Mouse (Mus musculus) induced T-regulatory cell, adult 2 months (primary cell): ENCODE measurements around the gene Fbxw9.
A peak's percentile ranks its signal among the peaks of the same experiment; 100 is the strongest.

Source experiments
- DNase-seq: peaks from one replicate; pipeline ENCODE4 v3.0.0-alpha.2; 2012; ENCODE audit warnings: low read depth

The Fbxw9 gene

GRCm38 (mm10) chr8:85059879-85060616 is at the start of gene Fbxw9:
TSS of gene Fbxw9 (plus strand) at chr8:85060055.
- peak; percentile 96 for DNase-seq

DNA sequence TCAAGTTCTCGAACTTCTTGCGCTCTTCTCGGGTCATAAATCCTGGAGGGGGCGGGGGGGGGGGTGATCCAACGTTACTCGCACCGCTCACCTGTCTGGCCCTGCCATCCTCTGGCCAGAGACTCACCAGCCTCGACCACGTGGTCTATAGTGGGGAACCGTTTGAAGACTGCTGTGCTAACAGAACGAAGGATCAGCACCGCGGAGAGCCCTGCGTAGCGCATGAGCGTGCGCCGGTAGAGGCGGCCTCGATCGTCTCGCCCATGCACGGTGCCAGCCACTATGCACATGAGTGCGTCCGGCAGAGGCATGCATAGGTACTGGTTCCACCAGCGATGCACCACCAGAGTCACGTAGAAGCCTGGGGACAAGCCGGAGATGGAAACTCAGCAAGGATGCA is 48.6 kb upstream of the Fbxw9 start:
- DNase-seq = no peak

- peak; percentile 89 for DNase-seq
Measured at GRCm38 (mm10) chr8:85013230-85013840, 46.5 kb upstream of the Fbxw9 start.

DNA sequence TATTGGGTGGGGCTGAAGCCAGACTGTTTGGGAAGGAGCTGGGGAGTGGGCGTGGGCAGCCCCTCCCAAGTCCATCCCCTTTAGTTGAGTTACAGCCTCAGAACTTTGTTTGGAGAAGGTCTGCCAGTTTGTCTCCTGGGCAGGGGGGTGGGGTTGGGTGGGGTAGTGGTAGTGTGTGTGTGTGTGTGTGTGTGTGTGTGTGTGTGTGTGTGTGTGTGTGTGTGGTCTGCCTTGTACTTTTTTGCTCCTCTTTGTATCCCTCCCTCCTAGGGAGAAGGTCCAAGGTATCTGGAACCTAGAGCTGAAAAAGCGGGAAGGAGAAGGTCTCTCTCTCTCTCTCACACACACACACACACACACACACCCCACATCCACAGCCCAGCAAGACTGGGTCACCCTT is 45.4 kb upstream of the Fbxw9 start, which contains the start of gene Best2:
TSS of gene Best2 (minus strand) at position 101 of the 400 bp plus-strand sequence.
- DNase-seq = no peak

DNA sequence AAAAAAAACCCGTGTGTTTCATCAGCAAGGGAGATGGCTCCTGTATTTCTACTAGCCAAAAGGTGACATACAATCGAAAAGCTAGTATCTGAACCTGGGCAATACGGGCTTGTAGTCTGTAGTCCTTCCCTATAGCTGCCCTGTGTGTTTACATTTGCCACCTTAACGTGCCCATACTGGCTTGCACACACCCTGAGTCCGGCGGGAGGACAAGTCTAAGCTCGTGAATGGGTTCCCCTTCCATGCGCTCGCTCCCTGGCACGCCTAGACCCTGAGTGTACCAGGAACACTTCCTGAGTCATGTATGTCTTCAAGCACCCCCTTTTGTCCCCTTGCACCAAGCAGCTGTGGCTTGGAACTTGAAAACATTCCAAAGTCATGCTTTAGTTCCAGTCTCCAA is 43.1 kb upstream of the Fbxw9 start:
- DNase-seq = no peak

DNA sequence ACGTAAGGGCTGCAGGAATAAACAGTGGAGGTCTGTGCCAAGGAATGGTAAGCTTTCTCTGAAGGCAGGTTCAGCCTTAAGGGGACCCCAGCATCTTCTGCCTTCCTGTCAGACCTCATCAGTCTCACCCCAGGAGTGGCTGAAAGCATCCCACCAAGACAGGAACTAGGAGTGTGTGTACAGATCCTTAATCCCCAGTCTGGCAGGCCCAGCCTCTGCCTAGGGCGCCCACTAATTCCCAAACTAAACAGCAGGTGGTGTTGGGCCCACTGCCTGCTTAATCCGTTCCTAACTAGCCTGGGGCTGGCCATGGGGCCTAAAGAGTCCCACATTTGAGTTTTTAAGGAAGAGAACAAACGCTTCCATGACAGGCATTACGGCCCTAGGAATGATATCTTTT is 42.6 kb upstream of the Fbxw9 start:
- no peak for DNase-seq

- DNase-seq = no peak
Measured at GRCm38 (mm10) chr8:85021514-85022055, 38.3 kb upstream of the Fbxw9 start.

- no peak for DNase-seq
Measured at GRCm38 (mm10) chr8:85023846-85024245, 36.0 kb upstream of the Fbxw9 start.

GRCm38 (mm10) chr8:85025098-85025932 is 34.5 kb upstream of the Fbxw9 start, which contains the start of gene Asna1:
TSS of gene Asna1 (minus strand) at chr8:85025281.
- peak; percentile 98 for DNase-seq

GRCm38 (mm10) chr8:85026670-85027515 is 33.0 kb upstream of the Fbxw9 start, which contains the start of gene Trir:
TSS of gene Trir (plus strand) at chr8:85026823.
- DNase-seq = peak; percentile 97

- DNase-seq = peak; percentile 53
Measured at GRCm38 (mm10) chr8:85027516-85027855, 32.4 kb upstream of the Fbxw9 start.

GRCm38 (mm10) chr8:85027922-85028321 is 31.9 kb upstream of the Fbxw9 start:
- DNase-seq = no peak

DNA sequence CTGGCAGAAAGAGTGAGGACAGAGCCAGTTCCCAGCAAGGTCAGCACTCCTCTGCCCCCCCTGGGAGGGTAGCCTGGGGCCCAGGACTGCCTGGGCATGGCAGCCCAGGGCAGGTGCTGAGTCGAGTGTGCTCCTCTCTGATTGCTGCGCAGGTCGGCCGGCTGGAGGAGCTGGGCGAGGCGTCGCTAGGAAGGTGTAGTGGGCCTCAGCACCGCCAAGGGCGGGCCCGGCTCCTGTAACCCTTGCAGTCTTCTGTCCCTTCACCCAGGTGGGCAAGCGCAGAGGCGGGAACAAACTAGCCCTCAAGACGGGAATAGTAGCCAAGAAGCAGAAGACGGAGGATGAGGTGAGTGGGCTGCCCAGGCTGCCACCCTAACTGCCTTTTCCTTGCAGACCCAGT is 30.6 kb upstream of the Fbxw9 start:
- DNase-seq = no peak

DNA sequence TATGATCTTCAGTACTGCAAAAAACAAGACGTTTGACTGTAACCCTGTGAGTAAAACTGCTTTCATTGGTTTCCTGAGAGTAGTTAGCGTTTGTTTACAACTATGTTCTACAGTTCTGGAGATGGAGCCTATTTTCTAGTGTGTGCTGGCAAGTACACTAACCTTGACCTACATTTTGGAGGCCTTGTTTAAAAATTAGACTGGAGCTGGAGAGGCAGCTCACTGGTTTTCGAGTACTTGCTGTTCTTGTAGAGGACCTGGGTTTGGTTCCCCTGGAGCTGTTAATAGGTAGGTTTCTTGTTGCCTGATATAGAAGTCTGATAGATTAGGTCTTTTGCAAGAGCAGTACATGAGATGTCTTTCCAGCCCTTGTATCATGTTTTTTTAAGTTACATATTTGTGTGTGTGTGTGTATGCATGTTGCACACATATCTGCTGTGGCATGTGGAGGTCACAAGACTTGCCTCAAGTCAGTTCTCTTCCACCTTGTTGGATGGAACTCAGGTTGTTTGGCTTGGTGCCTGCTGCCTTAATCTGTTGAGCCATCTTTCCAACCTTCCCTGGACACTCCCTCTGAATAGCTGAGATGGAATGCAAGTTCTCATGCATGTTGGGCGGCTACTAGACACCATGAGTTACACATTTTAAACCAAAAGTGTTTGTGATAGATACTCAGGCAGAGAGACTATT is 27.1 kb upstream of the Fbxw9 start:
- no peak for DNase-seq

- DNase-seq = no peak
Measured at GRCm38 (mm10) chr8:85033867-85034266, 26.0 kb upstream of the Fbxw9 start.

DNA sequence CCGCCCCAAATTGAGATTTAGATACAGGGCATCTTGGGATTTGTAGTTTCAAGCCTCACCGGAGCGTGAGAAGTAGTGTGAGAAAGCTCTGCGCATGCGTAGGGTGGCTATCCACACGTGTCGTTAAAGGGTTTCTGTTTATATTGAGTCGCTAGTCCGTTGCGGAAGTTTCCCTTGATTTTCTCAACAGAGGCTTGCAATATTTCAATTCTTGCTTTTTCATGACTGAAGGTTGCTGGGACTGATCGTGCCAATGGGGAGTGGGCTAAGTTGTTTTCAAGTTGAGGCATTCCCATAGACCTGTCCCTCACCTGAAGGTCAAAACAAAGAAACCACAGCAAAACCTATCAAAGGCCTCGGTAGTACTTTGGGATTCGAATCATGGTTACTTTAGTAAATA is 25.1 kb upstream of the Fbxw9 start:
- peak; percentile 95 for DNase-seq

DNA sequence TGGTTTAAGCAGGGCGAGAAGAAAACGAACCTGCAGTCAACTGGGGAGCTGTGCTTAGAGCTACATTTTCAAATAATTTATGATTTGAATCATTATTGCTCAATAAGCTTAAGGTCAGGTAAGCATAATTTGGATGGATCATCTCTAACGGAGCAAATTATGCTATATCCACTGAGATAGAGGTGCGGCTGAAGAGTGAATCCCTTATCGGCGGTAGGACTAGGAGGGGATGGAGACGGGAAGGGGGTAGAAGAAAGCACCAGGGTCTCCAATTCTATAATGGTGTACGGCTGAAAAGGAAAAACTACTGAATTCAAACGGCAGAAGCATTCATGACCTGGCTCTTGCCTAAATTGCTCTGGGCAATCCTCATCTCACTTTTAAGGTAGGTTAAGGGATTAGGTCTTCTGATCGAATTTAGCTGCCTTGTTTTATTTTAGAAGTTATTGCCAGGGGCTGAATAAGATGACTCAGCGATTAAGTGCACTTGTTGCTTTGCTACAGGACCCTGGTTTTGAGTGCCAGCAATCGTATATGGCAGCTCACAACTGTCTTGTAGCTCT is 24.6 kb upstream of the Fbxw9 start:
- DNase-seq = no peak

GRCm38 (mm10) chr8:85035728-85036310 is 24.0 kb upstream of the Fbxw9 start:
- peak; percentile 74 for DNase-seq

GRCm38 (mm10) chr8:85036381-85036717 is 23.5 kb upstream of the Fbxw9 start:
- DNase-seq = no peak

GRCm38 (mm10) chr8:85036718-85037365 is 23.0 kb upstream of the Fbxw9 start, which contains the start of gene Tnpo2:
TSS of gene Tnpo2 (plus strand) at chr8:85036915.
- DNase-seq = peak; percentile 96
